Mouse (Mus musculus) neural tube, embryonic 13.5 days (tissue): ENCODE results near the gene Pde1b. TPM values are rescaled to one million over a fixed set of nuclear protein-coding genes. Genes with fewer than 3 reads are reported as not detected.

Experiments
- ATAC-seq: fragments of 200-750 bp; cut with Nextera tagmentation; 2 replicates; pipeline ENCODE4 v1.8.0; 2017; ENCODE audit warnings: low read depth, mild to moderate bottlenecking, moderate TSS enrichment, moderate library complexity
- H3K27ac ChIP-seq: fragments of 300-500 bp; sonication (generic); replicated peaks from 2 replicates; pipeline ENCODE4 v1.5.1; 2015; ENCODE audit warnings: moderate library complexity, mild to moderate bottlenecking, inconsistent platforms
- H3K27me3 ChIP-seq: fragments of 300-500 bp; sonication (generic); 2 replicates; pipeline ENCODE4 v1.6.1; 2015; ENCODE audit warnings: mild to moderate bottlenecking, inconsistent platforms
- H3K36me3 ChIP-seq: fragments of 300-500 bp; sonication (generic); 2 replicates; pipeline ENCODE4 v1.6.1; 2015; ENCODE audit warnings: mild to moderate bottlenecking, inconsistent platforms
- H3K4me1 ChIP-seq: fragments of 300-500 bp; sonication (generic); replicated peaks from 2 replicates; pipeline ENCODE4 v1.6.1; 2015; ENCODE audit warnings: inconsistent platforms
- H3K4me2 ChIP-seq: fragments of 300-500 bp; sonication (generic); 2 replicates; pipeline ENCODE4 v1.6.1; 2015; ENCODE audit warnings: inconsistent platforms, mild to moderate bottlenecking, moderate library complexity
- H3K4me3 ChIP-seq: fragments of 300-500 bp; sonication (generic); 2 replicates; pipeline ENCODE4 v1.5.1; 2015; ENCODE audit warnings: mild to moderate bottlenecking, inconsistent platforms
- H3K9ac ChIP-seq: fragments of 300-500 bp; sonication (generic); 2 replicates; pipeline ENCODE4 v1.6.1; 2015; ENCODE audit warnings: moderate library complexity, mild to moderate bottlenecking, inconsistent platforms
- H3K9me3 ChIP-seq: fragments of 300-500 bp; sonication (generic); 2 replicates; pipeline ENCODE4 v1.6.1; 2016; ENCODE audit warnings: inconsistent platforms
- WGBS: fragments of 180-500 bp; shearing (Covaris S2); methylation state at CpG from one replicate; pipeline ENCODE4 v1.1.7; 2015; 5-methylcytosine and 5-hydroxymethylcytosine counted together
- polyA plus RNA-seq: library from polyadenylated mRNA; unstranded; fragments of >200 nt; fragmentation: Nextera tagmentation; extraction: Ambion mirVana; gene quantifications from 2 replicates; pipeline ENCODE4 v1.2.1, GENCODE M21; 2015

Gene Pde1b
- polyA plus RNA-seq, 1 experiment from 2014 or later: 88.7 TPM

- peak overlapping the region; percentile 52 for H3K9ac ChIP-seq
- peak; percentile 58 for ATAC-seq
- no peaks in the 10 kb centered on the region for H3K9me3 ChIP-seq
- H3K4me2 ChIP-seq: peak overlapping the region; percentile 53
- no peaks in the 10 kb centered on the region for H3K27me3 ChIP-seq
- 4% methylated on average over 7 of the region's 7 CpGs for WGBS
- H3K4me3 ChIP-seq: peak overlapping the region; percentile 31
- H3K36me3 ChIP-seq: no peaks in the 10 kb centered on the region
- H3K27ac ChIP-seq: peak overlapping the region; percentile 85
- H3K4me1 ChIP-seq: peaks cover 85% of the 10 kb centered on the region
Measured at GRCm38 (mm10) chr15:103513621-103514031, 10.8 kb downstream of the Pde1b start.

GRCm38 (mm10) chr15:103514119-103514518, 11.3 kb downstream of the Pde1b start:
- peak; percentile 91 for ATAC-seq
- Histone ChIP-seq H3K9ac (peak overlapping the region; percentile 68), H3K4me1 (peaks cover 85% of the 10 kb centered on the region), H3K36me3 (no peaks in the 10 kb centered on the region), H3K27me3 (no peaks in the 10 kb centered on the region), H3K27ac (peak overlapping the region; percentile 85), H3K9me3 (no peaks in the 10 kb centered on the region), H3K4me3 (peak overlapping the region; percentile 31), H3K4me2 (peak overlapping the region; percentile 53)
- whole genome bisulfite sequencing: 2% methylated on average over 10 of the region's 10 CpGs

GRCm38 (mm10) chr15:103514914-103515313, 12.1 kb downstream of the Pde1b start:
- ATAC-seq: no peak
- Histone ChIP-seq H3K27ac (peak overlapping the region; percentile 85), H3K9ac (peak overlapping the region; percentile 68), H3K27me3 (no peaks in the 10 kb centered on the region), H3K9me3 (no peaks in the 10 kb centered on the region), H3K36me3 (no peaks in the 10 kb centered on the region), H3K4me3 (peak overlapping the region; percentile 12; the same call in 1 of the 2 replicates), H3K4me1 (peaks cover 85% of the 10 kb centered on the region), H3K4me2 (peak overlapping the region; percentile 53)
- WGBS: 45% methylated on average over 3 of the region's 3 CpGs

GRCm38 (mm10) chr15:103518600-103519385, 16.0 kb downstream of the Pde1b start:
- Histone ChIP-seq H3K27me3 (no peaks in the 10 kb centered on the region), H3K9me3 (no peaks in the 10 kb centered on the region), H3K4me3 (no peak overlapping the region), H3K4me2 (peak overlapping the region; percentile 22; the same call in 1 of the 2 replicates), H3K9ac (peak overlapping the region; percentile 35), H3K27ac (peak overlapping the region; percentile 95), H3K36me3 (peaks cover 20% of the 10 kb centered on the region), H3K4me1 (peaks cover 77% of the 10 kb centered on the region)
- 7% methylated on average over 3 of the region's 5 CpGs for WGBS
- ATAC-seq: peak; percentile 57

- H3K9ac ChIP-seq: peak overlapping the region; percentile 64
- WGBS: 9% methylated on average over 4 of the region's 4 CpGs
- peak overlapping the region; percentile 95 for H3K27ac ChIP-seq
- ATAC-seq: peak; percentile 67
- peaks cover 28% of the 10 kb centered on the region for H3K36me3 ChIP-seq
- peak overlapping the region; percentile 22 for H3K4me2 ChIP-seq
- no peaks in the 10 kb centered on the region for H3K9me3 ChIP-seq
- no peaks in the 10 kb centered on the region for H3K27me3 ChIP-seq
- no peak overlapping the region for H3K4me3 ChIP-seq
- H3K4me1 ChIP-seq: peaks cover 68% of the 10 kb centered on the region
Measured at GRCm38 (mm10) chr15:103519386-103520378, 16.8 kb downstream of the Pde1b start.

GRCm38 (mm10) chr15:103522458-103523099, 19.7 kb downstream of the Pde1b start:
- H3K9me3 ChIP-seq: no peaks in the 10 kb centered on the region
- H3K4me3 ChIP-seq: no peak overlapping the region
- H3K4me2 ChIP-seq: no peak overlapping the region
- peaks cover 56% of the 10 kb centered on the region for H3K36me3 ChIP-seq
- 77% methylated on average over 3 of the region's 3 CpGs for WGBS
- H3K27me3 ChIP-seq: no peaks in the 10 kb centered on the region
- peaks cover 44% of the 10 kb centered on the region for H3K4me1 ChIP-seq
- no peak for ATAC-seq
- H3K27ac ChIP-seq: peak overlapping the region; percentile 49
- no peak overlapping the region for H3K9ac ChIP-seq

GRCm38 (mm10) chr15:103523156-103523555, 20.3 kb downstream of the Pde1b start:
- H3K27ac ChIP-seq: peak overlapping the region; percentile 49
- H3K4me1 ChIP-seq: peaks cover 40% of the 10 kb centered on the region
- H3K4me2 ChIP-seq: no peak overlapping the region
- H3K36me3 ChIP-seq: peaks cover 62% of the 10 kb centered on the region
- H3K27me3 ChIP-seq: no peaks in the 10 kb centered on the region
- no peak for ATAC-seq
- WGBS: 35% methylated on average over 3 of the region's 3 CpGs
- no peak overlapping the region for H3K9ac ChIP-seq
- H3K9me3 ChIP-seq: no peaks in the 10 kb centered on the region
- H3K4me3 ChIP-seq: no peak overlapping the region

- Histone ChIP-seq H3K27ac (peak overlapping the region; percentile 52; the same call in 1 of the 2 replicates), H3K4me3 (no peak overlapping the region), H3K9me3 (no peaks in the 10 kb centered on the region), H3K9ac (peak overlapping the region; percentile 41; the same call in 1 of the 2 replicates), H3K4me2 (no peak overlapping the region), H3K4me1 (peaks cover 29% of the 10 kb centered on the region), H3K36me3 (peaks cover 47% of the 10 kb centered on the region), H3K27me3 (no peaks in the 10 kb centered on the region; the same call in 1 of the 2 replicates)
- 7% methylated on average over 5 of the region's 5 CpGs for WGBS
- ATAC-seq: peak; percentile 83
Measured at GRCm38 (mm10) chr15:103530372-103530771, 27.5 kb downstream of the Pde1b start.

GRCm38 (mm10) chr15:103534054-103534620, 31.3 kb downstream of the Pde1b start:
- no peaks in the 10 kb centered on the region for H3K9me3 ChIP-seq
- H3K27me3 ChIP-seq: peaks cover 10% of the 10 kb centered on the region
- no peak for ATAC-seq
- no peak overlapping the region for H3K27ac ChIP-seq
- H3K9ac ChIP-seq: no peak overlapping the region
- 82% methylated on average over 7 of the region's 7 CpGs for WGBS
- H3K4me1 ChIP-seq: peaks cover 56% of the 10 kb centered on the region
- no peak overlapping the region for H3K4me2 ChIP-seq
- H3K36me3 ChIP-seq: peaks cover 11% of the 10 kb centered on the region
- no peak overlapping the region for H3K4me3 ChIP-seq

GRCm38 (mm10) chr15:103535030-103535429, 32.2 kb downstream of the Pde1b start:
- Histone ChIP-seq H3K4me3 (no peak overlapping the region), H3K9ac (no peak overlapping the region), H3K9me3 (no peaks in the 10 kb centered on the region), H3K27me3 (peaks cover 12% of the 10 kb centered on the region), H3K27ac (no peak overlapping the region), H3K4me2 (no peak overlapping the region), H3K4me1 (peaks cover 50% of the 10 kb centered on the region), H3K36me3 (peaks cover 3% of the 10 kb centered on the region; the same call in 1 of the 2 replicates)
- WGBS: 85% methylated on average over 2 of the region's 2 CpGs
- ATAC-seq: no peak

- 59% methylated on average over 1 of the region's 1 CpGs for WGBS
- ATAC-seq: no peak
- Histone ChIP-seq H3K9ac (no peak overlapping the region), H3K27ac (no peak overlapping the region), H3K4me1 (peaks cover 44% of the 10 kb centered on the region), H3K4me2 (no peak overlapping the region), H3K9me3 (no peaks in the 10 kb centered on the region), H3K4me3 (no peak overlapping the region), H3K36me3 (peaks cover 3% of the 10 kb centered on the region; the same call in 1 of the 2 replicates), H3K27me3 (peaks cover 12% of the 10 kb centered on the region)
Measured at GRCm38 (mm10) chr15:103535786-103536185, 33.0 kb downstream of the Pde1b start.
